Comparison of ENCODE assay signal across 15 mouse cellular contexts in genomic region chr11:113208521-113209072, GRCm38 (mm10).
DNase-seq lines count a peak whose midpoint lies in the region; ATAC-seq and TF ChIP-seq lines count a peak whose summit lies in the region.
"Had no signal": no experiment of that assay in that cellular context is flagged by ENCODE, and none has a peak within 500 bp of the region (broad histone marks: within the 10 kb centered on the region; RNA-seq: fewer than 3 reads in every experiment).

No protein-coding gene starts in this region.

- peak; percentile 71; the same call in 1 of the 2 replicates for ATAC-seq in lung, embryonic 14.5 days (ENCODE audit: insufficient read depth)
- peak; percentile 87 for ATAC-seq in intestine, embryonic 15.5 days
- peak; percentile 72; the same call in 1 of the 2 replicates for ATAC-seq in stomach, embryonic 15.5 days (ENCODE audit: insufficient read depth, low FRiP score, low read depth)

- WGBS in lung, embryonic 14.5 days: 48% methylated on average over 18 of the region's 18 CpGs
- 56% methylated on average over 18 of the region's 18 CpGs for WGBS in intestine, embryonic 15.5 days
- WGBS in stomach, embryonic 15.5 days: 62% methylated on average over 18 of the region's 18 CpGs

- no peaks in the 10 kb centered on the region for H3K27me3 ChIP-seq in lung, embryonic 14.5 days (ENCODE audit: insufficient read depth, low read length)
- no peaks in the 10 kb centered on the region for H3K27me3 ChIP-seq in intestine, embryonic 15.5 days (replicated peaks)
- no peaks in the 10 kb centered on the region for H3K27me3 ChIP-seq in stomach, embryonic 15.5 days (replicated peaks)

- H3K4me2 ChIP-seq in lung, embryonic 14.5 days: peak overlapping the region; percentile 40
- peak overlapping the region; percentile 27; the same call in 1 of the 2 replicates for H3K4me2 ChIP-seq in intestine, embryonic 15.5 days (replicated peaks)
- H3K4me2 ChIP-seq in stomach, embryonic 15.5 days: peak overlapping the region; percentile 13; the same call in 1 of the 2 replicates
- H3K4me2 ChIP-seq: heart, embryonic 11.5 days; midbrain, embryonic 12.5 days had no signal

- no peak overlapping the region; the same call in 1 of the 2 replicates for H3K27ac ChIP-seq in lung, embryonic 14.5 days (ENCODE audit: low read depth)
- H3K27ac ChIP-seq in intestine, embryonic 15.5 days: peak overlapping the region; percentile 6; the same call in 1 of the 2 replicates
- H3K27ac ChIP-seq in stomach, embryonic 15.5 days: peak overlapping the region; percentile 51; the same call in 1 of the 2 replicates
- H3K27ac ChIP-seq: liver, embryonic 14.5 days; midbrain, embryonic 12.5 days had no signal

- H3K4me3 ChIP-seq in lung, embryonic 14.5 days (ENCODE audit: low read depth, low read length): no peak overlapping the region
- H3K4me3 ChIP-seq in intestine, embryonic 15.5 days (replicated peaks): no peak overlapping the region
- H3K4me3 ChIP-seq in stomach, embryonic 15.5 days (replicated peaks): no peak overlapping the region
- H3K4me3 ChIP-seq: midbrain, embryonic 12.5 days had no signal

- H3K9ac ChIP-seq in lung, embryonic 14.5 days: no peak overlapping the region
- H3K9ac ChIP-seq in intestine, embryonic 15.5 days: no peak overlapping the region
- no peak overlapping the region for H3K9ac ChIP-seq in stomach, embryonic 15.5 days
- H3K9ac ChIP-seq: liver, embryonic 14.5 days; midbrain, embryonic 12.5 days had no signal

- TF ChIP-seq CTCF in lung, embryonic 14.5 days (IDR thresholded peaks at IDR 0.05; ENCODE audit: low read depth): no peak

- intact Hi-C loops in left cerebral cortex, postnatal 4 days (cut with DNase I): no loop called here

- H3K9me3 ChIP-seq in lung, embryonic 14.5 days (ENCODE audit: low read depth, low read length): no peaks in the 10 kb centered on the region
- H3K9me3 ChIP-seq in intestine, embryonic 15.5 days: no peaks in the 10 kb centered on the region
- no peaks in the 10 kb centered on the region for H3K9me3 ChIP-seq in stomach, embryonic 15.5 days
- H3K9me3 ChIP-seq: midbrain, embryonic 12.5 days had no signal

- no peaks in the 10 kb centered on the region for H3K36me3 ChIP-seq in lung, embryonic 14.5 days (ENCODE audit: insufficient read depth)
- no peaks in the 10 kb centered on the region for H3K36me3 ChIP-seq in intestine, embryonic 15.5 days
- no peaks in the 10 kb centered on the region for H3K36me3 ChIP-seq in stomach, embryonic 15.5 days
- H3K36me3 ChIP-seq: midbrain, embryonic 12.5 days had no signal

- peaks cover 6% of the 10 kb centered on the region; the same call in 1 of the 2 replicates for H3K4me1 ChIP-seq in lung, embryonic 14.5 days (ENCODE audit: insufficient read depth)
- H3K4me1 ChIP-seq in intestine, embryonic 15.5 days (replicated peaks): peaks cover 4% of the 10 kb centered on the region; the same call in 1 of the 2 replicates
- H3K4me1 ChIP-seq in stomach, embryonic 15.5 days: no peaks in the 10 kb centered on the region; the same call in 1 of the 2 replicates

- DNase-seq in lung, embryonic 14.5 days: peak; percentile 56
- no peak for DNase-seq in lung, postnatal 10 days
- peak; percentile 43 for DNase-seq in T-cell, adult 2 months (ENCODE audit: low spot score)
- DNase-seq in left cerebral cortex, postnatal 4 days: no peak
- no peak for DNase-seq in cerebellum, adult 9-11 months
- DNase-seq in cerebellum, adult 18-20 months: no peak
- DNase-seq: adrenal gland, postnatal 25 days; heart, postnatal 4 days; spleen, adult 18-20 months; thymus, postnatal 14 days had no signal

Comparison
In these comparisons a context has a peak if more than half of its experiments do, and no peak if none do; other contexts are left out.
1. DNase-seq: peak in lung, embryonic 14.5 days (single experiment) and T-cell, adult 2 months (single experiment); none in lung, postnatal 10 days (single experiment), left cerebral cortex, postnatal 4 days (single experiment), cerebellum, adult 9-11 months (single experiment) and cerebellum, adult 18-20 months (0 of 2).
2. Peak in every context shown above with its lines, with median percentiles within 50 percentile points of each other: ATAC-seq and H3K4me2 ChIP-seq.